Mouse (Mus musculus): ENCODE data around the gene Dnah17. TPM values are rescaled to one million over a fixed set of nuclear protein-coding genes. Genes with fewer than 3 reads are reported as not detected.

Gene Dnah17
- polyA plus RNA-seq, 1 experiment: 0.27 TPM

DNA sequence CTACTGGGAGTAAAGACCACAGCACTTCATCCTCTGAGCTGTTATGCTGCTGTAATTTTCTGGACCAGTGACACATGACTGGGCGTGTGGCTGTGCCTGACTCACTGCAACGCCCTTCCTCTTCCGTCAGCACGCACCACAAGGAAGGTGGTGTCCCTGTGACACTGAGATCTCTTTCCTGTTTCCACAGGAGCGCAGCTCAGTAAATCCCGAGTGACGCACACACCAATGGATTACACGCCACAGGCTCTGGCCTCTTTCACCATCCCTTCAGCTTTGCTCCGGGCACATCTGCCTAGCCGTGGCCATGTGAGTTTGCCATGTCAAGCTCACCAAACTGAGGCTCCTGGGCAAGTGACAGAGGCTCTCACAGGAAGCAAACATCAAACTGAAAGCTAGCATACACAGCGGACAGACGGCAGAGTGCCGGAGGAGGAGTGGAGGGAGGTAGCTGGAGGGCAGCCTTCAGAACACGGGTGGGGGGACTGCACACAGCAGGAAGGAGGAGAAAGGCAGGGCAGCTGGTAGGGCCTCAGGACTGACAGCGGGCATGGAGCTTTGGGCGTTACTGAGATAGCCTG lies 15.4 kb upstream of the Dnah17 start:
- WGBS: 23% methylated on average over 16 of the region's 16 CpGs
- peak; percentile 70 for DNase-seq (ENCODE audit: low read depth, low spot score)

DNA sequence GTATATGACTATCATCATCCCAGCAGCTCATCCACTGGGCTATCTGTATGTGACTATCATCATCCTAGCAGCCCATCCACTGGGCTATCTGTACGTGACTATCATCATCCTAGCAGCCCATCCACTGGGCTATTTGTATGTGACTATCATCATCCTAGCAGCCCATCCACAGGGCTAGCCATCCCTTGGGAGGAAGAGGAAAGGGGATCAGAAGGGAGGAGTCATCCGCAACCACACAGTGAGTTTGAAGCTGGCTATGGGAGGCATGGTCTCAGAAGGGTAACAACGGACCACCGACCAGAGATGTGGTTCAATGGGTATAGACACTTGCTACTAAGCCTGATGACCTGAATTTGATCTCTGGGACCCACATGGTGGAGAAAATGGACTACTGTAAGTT lies 14.7 kb upstream of the Dnah17 start:
- no peak for DNase-seq (ENCODE audit: low read depth, low spot score)
- WGBS: 83% methylated on average over 4 of the region's 4 CpGs

DNA sequence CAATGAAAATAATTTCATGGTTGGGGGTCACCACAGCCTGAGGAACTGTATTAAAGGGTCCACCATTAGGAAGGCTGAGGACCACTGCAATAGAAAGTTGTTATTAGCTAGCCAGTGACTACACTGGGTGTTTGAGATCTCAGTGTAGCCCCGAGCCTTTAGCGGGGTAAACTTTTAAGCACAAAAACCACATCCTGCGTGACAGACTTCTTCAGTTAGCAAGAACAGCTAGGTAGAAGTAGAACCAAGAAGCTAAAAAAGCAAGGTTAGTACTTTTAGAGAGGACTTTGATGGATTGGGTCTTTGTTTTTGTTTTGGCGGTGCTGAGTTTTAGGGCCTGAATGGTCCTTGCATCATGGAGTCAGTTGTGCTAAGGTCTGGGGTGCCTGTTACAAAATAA lies 13.3 kb upstream of the Dnah17 start:
- 88% methylated on average over 4 of the region's 4 CpGs for WGBS
- DNase-seq (ENCODE audit: low read depth, low spot score): no peak

DNA sequence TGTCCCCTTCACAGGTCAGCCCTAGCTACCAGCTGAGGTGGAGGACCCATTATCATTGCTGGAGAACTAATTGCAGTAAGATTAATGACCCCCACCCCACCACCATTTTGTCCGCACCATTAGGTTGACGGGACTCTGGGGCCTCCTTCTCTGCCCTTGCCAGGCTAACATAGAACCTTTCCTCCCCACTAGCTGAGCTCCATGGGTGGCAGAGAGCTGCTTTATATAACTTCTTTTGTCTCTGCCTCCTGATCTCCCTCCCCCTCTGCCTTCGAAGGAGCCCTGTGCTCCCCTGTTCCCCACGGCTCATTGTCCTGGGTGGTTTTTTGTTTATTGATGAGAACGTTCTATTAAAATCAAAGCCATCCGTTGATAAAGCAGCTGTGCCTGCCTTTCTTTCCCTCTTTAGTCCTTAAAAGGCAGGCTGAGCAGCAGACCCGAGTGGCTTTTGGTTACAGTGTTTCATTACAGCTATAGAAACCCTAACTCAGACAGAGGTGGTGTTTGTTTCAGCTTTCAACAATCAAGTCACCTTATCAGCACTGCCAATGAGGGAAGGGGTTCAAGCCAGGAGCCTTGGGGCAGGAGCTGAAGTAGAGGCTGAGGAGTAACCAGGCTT lies 12.2 kb upstream of the Dnah17 start:
- 64% methylated on average over 7 of the region's 7 CpGs for WGBS
- DNase-seq (ENCODE audit: low read depth, low spot score): no peak

DNA sequence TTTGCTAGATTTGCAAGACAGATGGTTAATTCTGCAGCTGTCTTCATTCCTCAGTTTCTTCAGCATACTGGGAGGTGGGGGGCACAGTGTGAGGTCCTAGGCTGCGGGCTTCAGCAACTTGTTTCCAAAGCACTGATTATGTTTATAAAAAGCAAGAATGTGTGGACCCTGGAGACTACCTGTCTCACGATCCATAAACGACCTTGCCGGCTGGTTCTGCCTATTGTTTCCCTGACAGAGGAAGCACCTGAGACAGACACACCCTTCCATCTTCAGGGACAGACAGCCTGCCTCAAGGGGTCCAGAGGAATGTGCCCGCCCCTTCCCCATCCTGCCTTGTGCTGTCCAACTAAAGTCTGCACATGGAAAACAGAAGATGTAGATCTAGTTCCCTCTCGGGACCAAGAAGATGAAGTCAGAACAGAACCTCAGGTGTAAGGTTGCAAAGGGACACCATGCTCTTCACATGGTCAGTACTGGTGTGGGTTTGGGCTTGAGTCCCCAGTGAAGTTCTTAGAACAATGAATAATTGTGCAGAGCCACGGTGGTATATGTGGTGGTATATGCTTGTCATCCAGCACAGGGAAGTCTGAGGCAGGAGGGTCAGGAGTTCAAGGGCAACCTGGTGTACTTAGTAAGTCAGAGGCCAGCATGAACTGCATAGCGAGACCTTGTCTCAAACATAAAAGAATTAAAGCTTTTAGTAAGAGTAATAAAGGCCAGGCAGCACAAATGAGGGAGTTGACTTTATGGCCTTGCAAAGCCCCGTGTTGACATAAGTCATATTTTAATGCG lies 10.5 kb upstream of the Dnah17 start:
- 36% methylated on average over 10 of the region's 10 CpGs for WGBS
- no peak for DNase-seq (ENCODE audit: low read depth, low spot score)

DNA sequence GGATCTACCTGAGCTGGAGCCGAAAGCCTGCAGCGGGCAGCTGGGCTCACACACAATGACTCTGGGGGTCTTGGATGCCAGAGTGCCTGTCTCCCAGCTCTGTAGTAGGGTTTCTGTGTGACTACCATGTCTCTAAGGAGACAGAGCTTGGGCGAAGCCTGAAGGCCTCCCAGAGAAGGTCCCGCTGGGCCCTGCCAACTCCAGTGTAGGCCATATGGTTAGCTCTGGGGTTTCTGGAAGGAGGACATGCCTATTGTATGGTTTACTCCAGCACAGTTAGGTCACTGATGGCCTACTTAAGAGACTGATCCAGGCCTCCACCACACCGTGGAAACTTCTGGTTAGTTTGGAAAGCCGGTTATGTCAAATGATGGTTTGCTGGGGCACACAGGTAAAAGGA lies 7.9 kb upstream of the Dnah17 start:
- WGBS: 97% methylated on average over 6 of the region's 6 CpGs
- no peak for DNase-seq (ENCODE audit: low read depth, low spot score)

DNA sequence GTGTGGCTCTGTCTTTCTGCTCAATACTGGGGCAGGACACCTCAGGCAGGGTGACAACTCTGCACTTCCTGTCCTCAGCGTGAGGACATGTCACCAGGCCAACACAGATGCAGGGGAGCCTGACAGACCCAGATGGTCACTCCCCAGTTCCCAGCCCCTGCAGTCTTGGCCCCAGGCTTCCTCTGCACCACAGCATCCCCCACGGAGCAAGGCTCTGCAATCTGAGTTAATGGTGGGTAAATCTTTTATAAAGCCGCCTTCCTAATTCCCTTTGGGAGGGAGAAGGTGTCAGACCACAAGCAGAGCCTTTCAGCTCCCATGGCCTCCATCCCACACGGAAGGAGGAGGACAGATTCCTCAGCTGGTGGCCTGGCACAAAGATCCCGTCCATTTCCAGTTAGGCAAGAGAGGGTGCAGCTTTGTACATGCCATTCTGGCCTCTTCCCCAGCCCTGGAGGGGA lies 5.8 kb upstream of the Dnah17 start:
- WGBS: 71% methylated on average over 5 of the region's 5 CpGs
- DNase-seq (ENCODE audit: low read depth, low spot score): no peak

DNA sequence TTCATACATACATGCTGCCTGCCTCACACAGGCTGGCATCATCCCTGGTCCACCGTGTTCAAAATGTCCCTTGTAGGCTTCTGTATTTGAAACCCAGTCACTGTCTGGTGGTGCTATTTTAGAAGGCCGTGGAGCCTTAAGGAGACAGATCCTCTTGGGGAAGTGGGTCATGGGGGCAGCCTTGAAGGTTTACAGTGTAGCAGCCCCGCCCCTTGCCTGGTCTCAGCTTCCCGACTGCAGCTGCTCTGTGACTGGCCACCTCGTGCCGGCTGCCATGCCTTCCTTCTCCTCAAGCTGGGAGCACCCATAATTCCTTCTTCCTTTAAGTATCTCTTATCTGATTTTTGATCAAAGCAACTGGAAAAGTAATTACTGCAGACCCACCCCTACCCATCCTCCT lies 4.8 kb upstream of the Dnah17 start:
- DNase-seq (ENCODE audit: low read depth, low spot score): no peak
- WGBS: 40% methylated on average over 6 of the region's 6 CpGs

DNA sequence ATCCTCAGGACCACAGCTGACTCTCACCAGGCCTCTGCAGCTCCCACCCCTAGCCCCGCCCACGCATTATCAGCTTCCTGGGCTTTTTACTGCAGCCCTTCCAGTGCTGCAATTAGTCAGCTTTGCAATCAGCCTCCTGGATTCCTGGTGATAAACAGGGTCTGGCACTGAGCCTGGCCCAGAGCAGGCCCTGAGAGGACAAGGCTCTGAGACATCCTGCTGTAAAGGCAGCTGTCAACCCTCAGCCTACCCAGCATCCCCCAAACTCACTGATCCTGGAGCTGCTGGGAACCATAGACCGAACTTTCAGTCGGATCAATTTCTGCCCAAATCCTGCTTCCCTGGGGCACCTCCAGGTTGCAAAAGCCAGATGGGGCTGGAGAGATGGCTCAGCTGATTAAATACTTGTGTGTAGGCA lies 3.3 kb upstream of the Dnah17 start:
- no peak for DNase-seq (ENCODE audit: low read depth, low spot score)
- WGBS: 42% methylated on average over 4 of the region's 4 CpGs

DNA sequence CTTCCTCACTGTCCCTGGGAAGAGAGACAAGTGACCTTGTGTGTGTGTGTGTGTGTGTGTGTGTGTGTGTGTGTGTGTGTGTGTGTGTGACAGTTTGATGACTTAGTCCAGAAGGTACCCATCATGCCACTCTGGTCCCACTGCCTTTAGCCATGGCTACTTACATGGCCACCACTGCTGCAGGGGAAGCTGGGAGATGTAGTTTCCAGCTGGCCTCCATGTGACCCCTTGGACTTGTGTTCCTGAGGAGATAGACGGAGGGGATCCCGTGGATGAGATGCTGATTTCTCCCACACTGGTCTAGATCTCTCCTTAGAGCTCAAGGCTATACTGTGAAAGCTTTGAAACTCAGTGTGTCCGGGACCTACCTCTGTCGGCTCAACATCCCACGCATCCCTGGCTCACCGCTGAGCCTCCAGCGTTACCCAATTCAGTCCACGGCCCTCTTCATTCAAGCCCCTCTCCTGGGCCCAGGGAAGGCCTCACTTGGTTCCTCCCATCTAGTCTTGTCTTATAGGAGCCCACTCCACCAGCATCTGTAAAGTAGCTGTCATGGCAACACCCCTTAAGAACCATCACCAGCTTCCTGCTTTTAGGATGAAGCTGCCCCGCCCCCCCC lies 2.8 kb upstream of the Dnah17 start:
- DNase-seq (ENCODE audit: low read depth, low spot score): no peak
- 60% methylated on average over 9 of the region's 9 CpGs for WGBS

DNA sequence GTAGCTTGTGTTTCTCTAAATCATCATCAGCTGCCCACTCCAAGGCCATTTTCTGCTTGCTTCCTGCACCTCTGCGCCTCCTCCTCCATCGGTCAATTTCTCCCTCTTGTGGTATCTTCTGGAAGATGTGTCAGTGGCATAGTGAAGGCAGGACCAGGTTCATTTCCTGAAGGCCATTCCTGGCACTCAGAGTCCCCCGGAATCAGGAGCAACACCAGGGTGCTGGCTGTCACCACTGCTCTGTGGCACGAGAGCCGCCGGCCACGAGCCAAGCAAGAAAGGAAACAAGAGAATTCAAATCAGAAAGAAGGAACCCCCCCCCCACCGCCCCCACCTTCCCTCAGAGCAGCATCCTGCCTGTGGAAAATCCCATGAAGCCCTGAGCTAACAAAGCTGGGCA lies 1.7 kb upstream of the Dnah17 start:
- no peak for DNase-seq (ENCODE audit: low read depth, low spot score)
- WGBS: 75% methylated on average over 8 of the region's 8 CpGs

DNA sequence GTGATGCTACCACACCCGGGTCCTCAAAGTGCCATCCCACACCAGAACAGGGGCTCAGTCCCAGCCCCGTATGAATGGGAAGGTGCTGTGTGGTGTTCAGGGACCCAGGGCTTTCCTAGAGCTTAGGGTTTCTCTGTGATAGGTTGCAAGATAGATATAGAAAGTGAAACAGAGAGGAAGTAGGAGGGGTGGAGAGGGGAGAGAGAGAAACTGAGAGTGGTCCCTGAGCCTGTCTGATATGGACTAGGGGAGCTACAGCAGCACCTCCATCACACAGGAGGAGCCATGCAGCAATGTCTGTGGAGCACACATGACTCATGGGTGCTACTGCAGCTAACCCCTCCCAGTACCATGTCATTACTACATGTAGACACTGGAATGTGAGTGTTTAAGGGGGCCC lies 622 bp downstream of the Dnah17 start:
- WGBS: 90% methylated on average over 2 of the region's 2 CpGs
- DNase-seq (ENCODE audit: low read depth, low spot score): no peak

DNA sequence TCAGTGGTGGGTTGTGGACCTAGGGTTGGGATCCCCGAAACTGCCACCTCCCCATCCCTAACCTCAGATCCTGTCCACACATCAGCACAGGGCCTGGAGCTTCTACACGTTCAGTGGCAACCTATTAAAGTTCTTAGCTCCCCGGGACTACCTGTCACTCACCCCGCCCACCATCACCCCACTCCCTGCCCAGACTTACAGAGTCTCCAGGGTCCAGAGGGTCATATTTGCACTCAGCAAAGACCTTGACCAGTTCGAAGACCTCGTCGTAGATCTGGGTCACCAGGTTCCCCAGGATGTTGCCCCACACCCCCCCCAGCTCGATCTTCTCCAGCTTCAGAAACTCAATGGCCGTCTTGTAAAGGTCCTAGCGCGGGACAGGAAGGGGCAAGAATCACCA lies 8.8 kb downstream of the Dnah17 start:
- 61% methylated on average over 11 of the region's 11 CpGs for WGBS
- no peak for DNase-seq (ENCODE audit: low read depth, low spot score)

DNA sequence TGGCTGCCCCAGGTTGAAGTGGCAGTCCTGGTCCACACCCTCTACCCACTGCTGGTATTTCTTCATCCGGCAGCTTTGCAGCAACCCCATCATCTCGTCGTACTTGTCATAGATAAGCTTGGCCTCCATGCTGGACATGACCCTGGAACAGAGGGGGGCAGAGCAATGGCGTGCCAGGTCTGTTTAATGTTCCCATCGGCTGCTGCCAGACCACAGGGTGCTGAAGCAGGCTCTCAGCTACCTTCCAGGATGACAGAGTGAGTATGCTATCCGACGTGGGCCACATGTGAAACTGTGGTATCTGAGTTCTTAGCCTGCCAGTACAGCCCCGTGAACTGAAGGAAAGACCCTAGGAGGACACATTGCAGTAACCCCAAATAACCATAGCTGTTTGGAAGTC lies 11.7 kb downstream of the Dnah17 start:
- no peak for DNase-seq (ENCODE audit: low read depth, low spot score)
- 68% methylated on average over 8 of the region's 8 CpGs for WGBS

DNA sequence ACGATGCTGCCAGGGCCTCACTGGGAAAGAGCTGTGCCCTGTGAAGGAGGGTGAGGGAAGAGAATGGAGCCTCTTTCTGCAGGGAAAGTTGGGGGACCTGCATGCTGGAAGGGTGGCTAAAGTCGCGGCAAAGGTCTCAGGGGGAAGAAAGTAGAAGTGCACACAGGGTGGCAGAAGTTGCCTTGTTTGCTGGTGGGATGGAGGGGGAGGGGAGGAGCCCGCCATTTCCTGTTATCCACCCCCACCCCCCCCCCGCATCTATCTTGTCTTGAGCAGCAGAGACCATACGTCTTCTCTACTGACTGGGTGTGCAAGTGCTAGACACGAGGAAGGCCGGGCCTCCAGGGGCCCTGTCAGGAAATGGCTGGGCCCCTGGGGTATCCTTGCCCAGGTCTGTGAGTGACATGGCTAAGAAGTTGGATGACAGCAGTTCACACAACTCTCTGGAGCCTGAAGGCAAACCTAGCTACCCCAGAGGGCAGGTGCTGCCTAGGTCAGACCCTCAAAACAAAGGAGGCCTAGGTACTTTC lies 15.8 kb downstream of the Dnah17 start:
- 64% methylated on average over 8 of the region's 8 CpGs for WGBS
- DNase-seq (ENCODE audit: low read depth, low spot score): no peak

DNA sequence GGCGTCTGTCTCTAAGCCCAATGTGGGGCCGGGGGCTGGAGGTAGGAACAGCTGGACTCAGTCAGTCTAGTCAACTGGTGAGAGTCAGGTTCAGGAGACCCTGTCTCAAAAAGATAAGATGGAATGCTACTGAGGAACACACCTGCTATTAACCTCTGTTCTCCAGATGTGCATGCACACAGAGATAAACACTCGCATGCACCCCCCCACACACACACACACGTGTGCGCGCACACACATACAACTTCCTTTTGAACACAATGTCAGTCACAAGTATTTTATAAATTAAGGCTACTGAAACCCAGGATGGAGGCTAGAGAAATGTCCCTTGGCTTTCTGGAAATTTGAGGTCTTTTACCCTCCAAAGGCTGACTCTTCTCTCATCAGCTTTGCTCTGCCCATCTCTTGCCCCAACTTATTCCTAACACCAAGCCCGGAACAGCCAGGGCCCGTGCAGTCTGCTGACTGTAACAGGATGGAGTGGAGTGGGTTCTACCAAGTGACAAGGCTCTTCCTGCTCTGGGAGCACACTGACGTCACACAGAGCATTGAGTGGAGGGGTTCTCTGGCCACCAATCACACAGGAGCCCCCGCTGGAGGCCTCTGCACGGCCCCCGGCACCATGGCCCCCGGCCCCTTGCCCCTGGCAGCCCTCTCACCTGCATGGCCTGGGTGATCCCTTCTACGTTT lies 16.8 kb downstream of the Dnah17 start:
- WGBS: 66% methylated on average over 14 of the region's 14 CpGs
- no peak for DNase-seq (ENCODE audit: low read depth, low spot score)

DNA sequence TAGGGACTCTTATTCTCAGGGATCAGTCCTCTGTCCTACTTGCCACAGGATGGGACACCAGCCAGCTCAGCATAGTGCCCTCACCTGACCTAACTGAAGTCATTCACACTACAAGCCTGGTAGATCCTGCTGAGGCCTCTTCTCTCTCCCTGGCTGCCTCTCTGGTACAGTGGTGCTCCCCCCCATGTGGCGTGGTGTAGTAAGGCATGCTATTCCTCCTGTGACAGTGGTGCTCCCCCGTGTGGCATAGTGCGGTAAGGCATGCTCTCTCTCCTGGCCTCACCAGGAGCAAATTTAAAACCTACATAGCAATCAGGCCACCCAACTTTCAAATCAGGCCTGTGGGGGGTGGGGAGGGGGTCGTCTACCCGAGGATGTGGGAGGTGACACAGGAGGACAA lies 26.4 kb downstream of the Dnah17 start:
- peak; percentile 39 for DNase-seq (ENCODE audit: low read depth, low spot score)
- WGBS: 3% methylated on average over 5 of the region's 5 CpGs

DNA sequence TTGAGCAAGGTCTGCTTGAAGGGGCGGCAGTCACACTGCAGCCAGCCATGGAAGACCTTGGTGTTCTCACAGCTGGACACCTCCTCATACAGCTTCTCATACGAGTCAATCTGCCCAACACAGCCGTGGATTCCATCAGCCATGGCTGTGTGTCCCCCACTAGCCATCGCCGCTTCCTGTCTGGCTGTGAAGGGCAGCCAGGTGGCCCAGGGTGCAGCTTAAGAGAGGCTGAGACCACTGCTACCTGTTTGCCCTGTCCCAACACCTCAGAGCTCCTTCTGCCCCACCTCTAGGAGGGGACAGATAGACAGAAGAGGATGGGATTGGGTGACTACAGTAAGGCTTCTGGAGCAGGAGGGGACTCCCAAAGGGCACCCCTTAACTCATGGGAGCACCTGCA lies 27.1 kb downstream of the Dnah17 start:
- WGBS: 88% methylated on average over 5 of the region's 5 CpGs
- DNase-seq (ENCODE audit: low read depth, low spot score): no peak

DNA sequence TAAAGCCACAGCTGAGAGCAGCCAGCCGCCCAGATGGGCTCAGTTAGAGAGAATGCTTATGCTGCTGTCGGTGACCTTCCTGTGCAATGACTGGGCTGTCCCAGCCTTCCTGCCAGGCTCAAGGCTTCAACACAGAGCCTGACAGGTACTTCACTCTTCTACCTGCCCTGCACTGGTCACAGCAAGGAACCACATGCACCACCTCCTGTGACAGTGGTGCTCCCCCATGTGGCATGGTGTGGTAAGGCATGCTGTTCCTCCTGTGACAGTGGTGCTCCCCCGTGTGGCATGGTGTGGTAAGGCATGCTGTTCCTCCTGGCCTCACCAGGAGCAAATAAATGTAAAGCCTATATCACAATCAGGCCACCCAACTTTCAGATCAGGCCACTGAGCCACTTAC lies 27.6 kb downstream of the Dnah17 start:
- DNase-seq (ENCODE audit: low read depth, low spot score): peak; percentile 67
- 53% methylated on average over 3 of the region's 3 CpGs for WGBS

DNA sequence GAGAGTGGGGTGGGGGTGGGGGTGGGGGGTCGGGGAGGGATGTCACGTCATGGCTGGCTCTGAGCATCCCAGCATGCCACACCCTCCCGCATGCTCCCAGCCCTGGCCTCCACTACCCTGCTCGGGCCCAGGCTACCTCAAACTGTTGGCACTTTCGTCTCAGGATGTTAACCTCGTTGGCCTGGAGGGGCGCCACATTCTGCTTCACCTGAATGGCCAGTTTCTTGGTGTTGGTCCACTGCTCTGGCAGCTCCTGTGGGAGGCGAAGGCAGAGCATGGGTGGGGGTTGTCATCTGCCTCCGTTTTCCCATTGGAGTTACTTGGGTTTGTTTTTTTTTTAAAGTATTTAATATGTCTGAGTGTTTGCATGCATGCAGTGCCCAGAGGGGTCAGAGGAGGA lies 29.3 kb downstream of the Dnah17 start:
- 43% methylated on average over 9 of the region's 9 CpGs for WGBS
- DNase-seq (ENCODE audit: low read depth, low spot score): no peak
